Mouse (Mus musculus) layer of hippocampus, postnatal 36 days (tissue): ENCODE measurements at regions not wholly inside any gene's neighbourhood (a gene's known extent, or its start where the extent isn't known, plus 50 kb on each side); places are given as distances from the start of the nearest gene placed in this dataset.

Experiments used
- DNase-seq, 2 experiments: peaks; one replicate each; pipeline ENCODE4 v3.0.0; 2022

GRCm38 (mm10) chr1:35841626-35842025 is 226.6 kb upstream of the Hs6st1 start:
- no peak for DNase-seq

DNA sequence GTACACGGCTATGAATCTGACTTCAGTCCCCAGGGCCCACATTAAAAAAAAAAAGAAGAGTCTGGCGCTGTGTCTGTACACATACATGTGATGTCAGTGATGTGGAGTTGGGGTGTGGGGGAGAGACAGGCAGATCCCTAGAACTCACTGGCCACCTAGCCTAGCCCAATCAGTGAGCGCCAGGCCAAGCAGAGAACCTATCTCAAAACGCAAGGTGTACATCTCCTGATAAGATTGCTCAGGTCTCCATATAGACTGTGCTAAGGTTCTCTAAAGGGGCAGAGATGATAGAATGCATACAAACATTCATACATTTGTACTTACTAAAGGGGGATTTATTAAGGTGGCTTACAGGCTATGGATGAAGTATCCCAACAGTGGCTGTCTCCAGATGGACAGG is 225.5 kb upstream of the Hs6st1 start:
- no peak for DNase-seq

- DNase-seq: no peak
These were observed 224.6 kb upstream of the Hs6st1 start for GRCm38 (mm10) chr1:35843566-35843965.

DNA sequence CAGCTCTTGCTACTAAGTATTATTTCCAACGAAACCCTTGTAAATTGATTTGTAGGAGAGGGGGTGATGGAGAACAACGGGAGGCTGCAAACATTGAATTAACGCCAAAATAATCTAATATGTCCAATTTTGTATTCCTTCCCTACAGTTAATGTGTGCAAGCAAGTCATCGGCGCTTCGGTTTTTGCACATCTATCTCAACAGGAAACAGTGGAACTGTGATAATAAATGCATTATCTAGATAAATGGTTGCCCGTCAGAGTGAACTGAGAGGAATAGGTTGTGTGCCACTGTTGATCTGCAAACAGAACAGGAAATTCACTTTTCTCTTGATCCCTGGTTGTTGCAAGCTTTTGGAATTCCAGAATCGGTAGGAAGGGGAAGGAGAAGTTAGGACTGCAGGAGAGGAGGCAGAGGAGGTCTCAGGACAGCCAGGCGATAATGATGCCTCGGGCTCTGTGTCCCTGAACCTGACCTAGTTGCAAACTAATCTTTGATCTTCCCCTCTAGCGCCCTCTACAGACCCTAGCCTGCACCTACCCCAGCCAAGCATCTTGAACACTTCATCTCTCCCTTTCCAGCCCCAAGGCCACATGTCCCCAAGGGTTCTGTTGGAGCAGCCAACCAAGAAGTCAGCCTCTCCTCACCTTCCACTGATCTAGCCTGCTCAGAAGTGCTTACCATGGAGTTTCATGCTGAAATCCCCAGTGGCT is 221.8 kb upstream of the Hs6st1 start:
- DNase-seq: peak in 1 of 2 experiments; percentile 23

- DNase-seq: no peak
These were observed 219.8 kb upstream of the Hs6st1 start for GRCm38 (mm10) chr1:35848160-35848954.

DNA sequence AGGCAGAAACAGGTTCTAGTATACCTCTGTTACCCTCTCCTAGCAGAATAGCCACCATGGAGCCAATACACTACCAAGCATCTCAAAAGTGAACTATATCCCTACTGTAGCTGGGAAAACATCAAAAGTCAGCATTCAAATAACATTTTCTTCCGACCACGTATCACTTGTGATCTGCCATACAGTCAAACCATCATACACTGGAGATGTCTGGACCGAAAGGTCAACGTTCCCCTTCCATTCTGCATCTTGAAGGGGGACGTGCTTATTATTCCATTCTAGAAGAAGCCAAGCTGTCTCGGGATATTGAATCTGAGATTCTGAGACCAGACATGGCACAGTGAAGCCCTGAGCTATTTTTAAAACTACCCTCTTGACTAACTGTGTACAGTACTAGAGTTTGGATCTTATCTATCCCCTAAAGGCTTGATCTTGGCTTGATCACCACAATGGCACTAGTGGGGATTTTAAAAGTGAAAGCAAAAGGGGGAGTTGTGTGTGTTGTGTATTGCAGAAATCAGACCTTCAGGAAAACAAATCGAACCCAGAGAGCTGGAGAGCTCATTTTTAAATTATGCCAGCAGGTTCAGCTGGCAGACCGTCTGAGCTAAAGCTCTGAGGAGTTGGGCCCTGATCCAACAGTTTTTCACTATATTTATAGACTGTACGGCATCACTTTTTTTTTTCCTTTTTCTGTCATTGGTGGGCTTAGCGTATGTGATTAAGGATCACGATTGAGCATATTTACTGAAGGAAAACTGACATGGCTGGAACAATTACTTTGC is 218.6 kb upstream of the Hs6st1 start:
- no peak for DNase-seq

DNA sequence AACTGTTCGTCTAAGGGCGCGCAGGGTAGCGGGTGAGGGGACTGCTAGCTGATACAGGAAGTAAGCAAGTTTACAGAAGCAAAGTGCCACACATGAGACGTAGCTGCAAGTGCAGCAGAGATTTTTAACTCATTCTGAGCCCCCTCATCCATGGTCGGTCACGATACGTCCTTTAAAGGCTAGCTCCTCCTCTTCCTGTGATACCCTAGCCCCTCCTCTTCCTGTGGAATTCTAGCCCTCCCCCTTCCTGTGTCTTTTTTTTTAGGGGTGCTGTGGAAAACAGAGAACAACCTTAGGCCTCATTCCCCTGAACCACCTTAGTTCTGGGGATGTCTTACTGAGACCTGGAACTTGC is 218.0 kb upstream of the Hs6st1 start:
- no peak for DNase-seq

GRCm38 (mm10) chr1:35850566-35851085 is 217.6 kb upstream of the Hs6st1 start:
- DNase-seq: no peak

- no peak for DNase-seq
These were observed 216.4 kb upstream of the Hs6st1 start for GRCm38 (mm10) chr1:35851681-35852409.

- DNase-seq: no peak
These were observed 215.2 kb upstream of the Hs6st1 start for GRCm38 (mm10) chr1:35853018-35853417.

DNA sequence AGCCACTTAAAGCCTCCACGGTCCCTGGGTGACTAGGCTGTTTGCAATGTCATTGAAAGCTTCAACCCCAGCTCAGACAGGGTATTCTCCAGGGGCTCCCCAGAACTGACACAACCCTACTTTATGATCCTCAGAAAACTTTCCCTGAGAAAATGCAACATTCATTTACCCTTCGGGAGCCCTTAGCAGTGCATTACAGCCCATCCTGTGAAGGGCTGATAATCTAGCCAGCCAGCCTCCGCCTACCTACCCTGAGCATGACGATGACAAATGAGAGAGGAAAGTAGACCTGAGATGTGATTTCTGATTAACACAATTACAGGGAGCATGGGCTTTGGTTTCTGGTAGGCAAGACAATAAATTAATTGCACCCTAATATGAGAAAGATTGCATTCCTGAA is 212.6 kb upstream of the Hs6st1 start:
- DNase-seq: no peak

- no peak for DNase-seq
These were observed 209.9 kb upstream of the Hs6st1 start for GRCm38 (mm10) chr1:35858342-35858741.

DNA sequence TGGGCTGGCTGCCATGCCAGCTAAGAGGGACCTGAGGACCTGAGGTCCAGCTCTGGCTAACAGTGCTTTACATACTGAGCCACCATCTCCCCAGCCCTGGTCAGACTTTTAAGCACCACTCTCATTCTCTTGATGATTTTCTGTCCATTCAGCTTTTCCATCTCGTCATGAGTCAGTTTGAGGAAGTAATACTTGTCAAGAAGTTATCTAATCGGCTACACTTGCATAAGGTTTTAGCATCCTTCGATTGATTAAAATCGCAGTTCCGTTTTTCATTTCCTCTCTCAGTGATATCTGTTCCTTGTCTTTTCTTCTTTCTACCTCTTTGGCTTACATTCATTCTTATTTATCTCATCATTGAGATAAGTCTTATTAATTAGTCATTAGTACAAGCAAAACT is 207.4 kb upstream of the Hs6st1 start:
- DNase-seq: no peak

DNA sequence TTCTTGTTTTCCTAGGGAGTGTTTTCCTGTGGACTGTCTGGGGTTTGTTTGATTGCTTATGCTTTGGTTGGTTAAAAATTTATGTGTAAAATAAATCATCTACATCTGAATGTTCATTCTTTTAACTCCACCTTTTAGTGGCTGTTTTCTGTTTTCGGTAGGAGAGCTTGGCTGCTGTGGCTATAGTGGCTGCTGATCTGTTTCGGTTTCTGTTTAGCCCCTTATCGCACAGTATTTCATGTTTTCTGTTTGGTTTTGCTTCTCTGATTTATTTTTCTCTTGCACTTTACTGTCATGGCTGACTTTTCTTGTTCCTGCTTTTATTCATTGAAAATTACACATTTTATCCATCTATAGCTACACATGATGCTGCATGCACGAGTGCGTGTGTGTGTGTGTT is 206.0 kb upstream of the Hs6st1 start:
- DNase-seq: no peak

GRCm38 (mm10) chr1:35862661-35863060 is 205.5 kb upstream of the Hs6st1 start:
- DNase-seq: no peak

GRCm38 (mm10) chr1:35864246-35864645 is 204.0 kb upstream of the Hs6st1 start:
- DNase-seq: no peak

DNA sequence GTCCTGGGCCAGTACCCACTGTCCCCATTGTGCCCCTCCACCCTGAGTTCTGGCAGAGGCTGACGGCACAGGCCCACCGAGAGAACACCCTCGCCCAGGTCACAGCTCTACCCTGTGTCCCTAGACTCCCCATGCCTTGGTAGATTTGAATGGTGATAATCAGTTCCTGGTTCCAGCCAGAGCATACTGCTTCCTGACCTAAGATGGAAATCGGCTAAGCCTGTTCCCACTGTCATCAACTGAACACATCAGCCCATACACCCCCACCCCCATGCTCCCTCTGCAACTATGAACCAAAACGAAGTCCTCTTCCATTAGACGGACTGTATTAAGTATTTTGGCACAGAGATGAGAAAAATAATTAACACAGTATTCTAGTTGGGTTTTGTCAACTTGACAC is 202.9 kb upstream of the Hs6st1 start:
- no peak for DNase-seq

- DNase-seq: no peak
These were observed 201.6 kb upstream of the Hs6st1 start for GRCm38 (mm10) chr1:35866643-35867042.

DNA sequence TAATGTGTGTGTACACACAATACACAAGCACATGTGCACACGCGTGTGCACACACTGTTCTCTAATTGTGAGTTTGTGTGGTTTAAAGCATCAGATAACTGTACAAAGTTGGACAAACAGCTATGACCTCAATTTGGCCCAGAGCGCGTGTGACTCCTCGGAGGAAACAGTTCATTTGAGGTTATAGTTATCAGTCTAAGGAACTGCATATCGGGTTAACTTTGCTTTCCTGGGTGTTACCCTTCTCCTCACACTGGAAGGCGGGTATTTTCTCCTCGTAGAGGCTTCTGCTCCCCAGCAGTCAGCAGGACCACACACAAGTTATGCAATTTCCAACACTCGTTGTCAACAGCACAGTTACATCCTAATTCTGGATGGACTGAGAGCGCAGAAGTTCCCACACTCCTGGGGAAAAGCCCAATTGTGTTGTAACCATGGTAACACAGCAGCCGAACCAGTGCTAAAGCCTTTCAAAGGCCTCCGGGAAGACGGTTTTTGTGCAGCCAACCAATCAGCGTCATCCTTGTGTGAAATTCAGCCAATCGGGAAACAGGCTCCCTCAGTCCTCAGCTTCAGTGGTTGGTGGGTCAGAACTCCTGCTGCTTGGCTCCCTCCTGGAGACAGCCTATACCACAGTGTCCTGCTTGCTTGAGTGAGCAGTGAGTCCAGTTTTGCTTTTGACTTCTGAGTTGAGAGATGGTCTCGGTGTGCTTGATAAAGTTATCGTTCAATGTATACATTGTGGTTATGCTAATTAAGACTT is 198.6 kb upstream of the Hs6st1 start:
- DNase-seq: peak; percentile 75 to 78

GRCm38 (mm10) chr1:35870144-35870827 is 197.9 kb upstream of the Hs6st1 start:
- DNase-seq: no peak

GRCm38 (mm10) chr1:35873038-35873437 is 195.2 kb upstream of the Hs6st1 start:
- DNase-seq: no peak
